Mouse (Mus musculus) CH12.LX (cell line): ENCODE results near the gene Ap5m1. TPM values are rescaled to one million over a fixed set of nuclear protein-coding genes. Genes with fewer than 3 reads are reported as not detected.

Source experiments
- DNase-seq: peaks from one replicate; pipeline ENCODE4 v3.0.0-alpha.2; 2013; ENCODE audit errors: extremely low read depth
- H3K27ac ChIP-seq: 2 replicates; pipeline ENCODE4 v1.5.1; 2012; ENCODE audit warnings: low read depth, mild to moderate bottlenecking, control low read depth, moderate library complexity; ENCODE audit not compliant: insufficient read depth
- H3K27me3 ChIP-seq: replicated peaks from 2 replicates; pipeline ENCODE3; 2012; ENCODE audit warnings: inconsistent platforms
- H3K36me3 ChIP-seq, 2 experiments: replicated peaks in 1 of 2; 2 replicates each; pipeline versions ENCODE3 to v1.6.1; 2012; ENCODE audit warnings: inconsistent platforms in 1 of 2, low read length in 1 of 2, mild to moderate bottlenecking in 1 of 2, mixed read lengths in 1 of 2, moderate library complexity in 1 of 2; ENCODE audit not compliant: control insufficient read depth in 1 of 2, insufficient read depth in 1 of 2
- H3K4me1 ChIP-seq, 2 experiments: 2 replicates each; pipeline ENCODE4 v1.6.1; 2012; ENCODE audit warnings: inconsistent platforms in 1 of 2, moderate library complexity in 1 of 2; ENCODE audit not compliant: insufficient read depth in 2 of 2, control insufficient read depth in 1 of 2
- H3K4me2 ChIP-seq: 2 replicates; pipeline ENCODE4 v1.6.1; 2012; ENCODE audit warnings: low read depth, mild to moderate bottlenecking, control low read depth; ENCODE audit not compliant: poor library complexity, insufficient read depth, severe bottlenecking
- H3K4me3 ChIP-seq, 3 experiments: fragments of 150-350 bp in 1 of 3; sonication (generic) in 1 of 3; replicated peaks in 1 of 3; 2 replicates each; pipeline versions ENCODE3 to v1.5.1; 2011 to 2012; ENCODE audit warnings: low read depth in 2 of 3, low read length in 2 of 3, mild to moderate bottlenecking in 2 of 3, moderate library complexity in 2 of 3, control low read depth in 1 of 3, improper control_type of control experiment in 1 of 3, inconsistent platforms in 1 of 3, mixed read lengths in 1 of 3; ENCODE audit not compliant: poor library complexity in 1 of 3
- H3K79me2 ChIP-seq: replicated peaks from 2 replicates; pipeline ENCODE4 v1.6.1; 2012; ENCODE audit warnings: mild to moderate bottlenecking, moderate library complexity; ENCODE audit not compliant: control insufficient read depth, poor library complexity, insufficient read depth, severe bottlenecking; ENCODE audit errors: extremely low read depth
- H3K9ac ChIP-seq: 2 replicates; pipeline ENCODE4 v1.6.1; 2012; ENCODE audit warnings: low read depth, mild to moderate bottlenecking, control low read depth, moderate library complexity; ENCODE audit not compliant: insufficient read depth
- H3K9me3 ChIP-seq: replicated peaks from 2 replicates; pipeline ENCODE3; 2012; ENCODE audit warnings: low read length, inconsistent platforms, mixed read lengths
- BHLHE40 ChIP-seq: IDR thresholded peaks from 2 replicates; pipeline ENCODE4 v1.6.1; 2011; ENCODE audit warnings: mild to moderate bottlenecking, low read depth, low read length, improper control_type of control experiment
- CHD1 ChIP-seq: IDR thresholded peaks from 2 replicates; pipeline ENCODE4 v1.6.1; 2012; ENCODE audit warnings: low read depth, low read length, improper control_type of control experiment, inconsistent platforms
- CHD2 ChIP-seq: IDR thresholded peaks from 2 replicates; pipeline ENCODE4 v1.6.1; 2011; ENCODE audit warnings: low read length, improper control_type of control experiment
- CTCF ChIP-seq, 2 experiments: IDR thresholded peaks in 1 of 2; conservative IDR thresholded peaks in 1 of 2; 2 replicates each; pipeline ENCODE4 v1.5.1; 2011 to 2012; ENCODE audit warnings: low read depth in 2 of 2, low read length in 2 of 2, improper control_type of control experiment in 1 of 2, inconsistent platforms in 1 of 2, mild to moderate bottlenecking in 1 of 2, moderate library complexity in 1 of 2
- ELF1 ChIP-seq: IDR thresholded peaks from 2 replicates; pipeline ENCODE4 v1.6.1; 2014; ENCODE audit warnings: low read depth, mild to moderate bottlenecking, inconsistent platforms, low read length, improper control_type of control experiment
- EP300 ChIP-seq: IDR thresholded peaks from 2 replicates; pipeline ENCODE4 v1.6.1; 2011; ENCODE audit warnings: low read length, improper control_type of control experiment
- ETS1 ChIP-seq: conservative IDR thresholded peaks from 2 replicates; pipeline ENCODE4 v1.6.1; 2012; ENCODE audit warnings: low read depth, mild to moderate bottlenecking, inconsistent platforms, low read length, improper control_type of control experiment, moderate library complexity
- IRF4 ChIP-seq: IDR thresholded peaks from 2 replicates; pipeline ENCODE4 v1.6.1; 2014; ENCODE audit warnings: low read depth, mild to moderate bottlenecking, inconsistent platforms, low read length, improper control_type of control experiment
- JUN ChIP-seq: IDR thresholded peaks from 2 replicates; pipeline ENCODE4 v1.6.1; 2011; ENCODE audit warnings: low read depth, mild to moderate bottlenecking, low read length, improper control_type of control experiment, moderate library complexity; ENCODE audit not compliant: insufficient read depth
- JUND ChIP-seq: conservative IDR thresholded peaks from 2 replicates; pipeline ENCODE4 v1.6.1; 2011; ENCODE audit warnings: low read depth, low read length, improper control_type of control experiment
- KAT2A ChIP-seq: IDR thresholded peaks from 2 replicates; pipeline ENCODE4 v1.6.1; 2012; ENCODE audit warnings: low read length, improper control_type of control experiment, inconsistent platforms; ENCODE audit not compliant: insufficient replicate concordance
- MAZ ChIP-seq: IDR thresholded peaks from 2 replicates; pipeline ENCODE4 v1.6.1; 2012; ENCODE audit warnings: low read depth, mild to moderate bottlenecking, inconsistent platforms, low read length, improper control_type of control experiment, moderate library complexity
- MEF2A ChIP-seq: IDR thresholded peaks from 2 replicates; pipeline ENCODE4 v1.6.1; 2014; ENCODE audit warnings: low read depth, mild to moderate bottlenecking, inconsistent platforms, low read length, improper control_type of control experiment, borderline replicate concordance
- MXI1 ChIP-seq: IDR thresholded peaks from 2 replicates; pipeline ENCODE4 v1.6.1; 2011; ENCODE audit warnings: mild to moderate bottlenecking, low read depth, low read length, improper control_type of control experiment
- NELFE ChIP-seq: IDR thresholded peaks from 2 replicates; pipeline ENCODE4 v1.6.1; 2011; ENCODE audit warnings: low read depth, low read length, improper control_type of control experiment
- NRF1 ChIP-seq: IDR thresholded peaks from 2 replicates; pipeline ENCODE4 v1.6.1; 2014; ENCODE audit warnings: low read depth, mild to moderate bottlenecking, inconsistent platforms, low read length, improper control_type of control experiment, moderate library complexity
- POLR2A ChIP-seq: IDR thresholded peaks from 2 replicates; pipeline ENCODE4 v1.6.1; 2011; ENCODE audit warnings: low read depth, mild to moderate bottlenecking, improper control_type of control experiment, low read length
- RAD21 ChIP-seq: IDR thresholded peaks from 2 replicates; pipeline ENCODE4 v1.6.1; 2011; ENCODE audit warnings: low read depth, mild to moderate bottlenecking, low read length, improper control_type of control experiment, moderate library complexity
- RCOR1 ChIP-seq: conservative IDR thresholded peaks from 2 replicates; pipeline ENCODE4 v1.6.1; 2012; ENCODE audit warnings: low read depth, mild to moderate bottlenecking, inconsistent platforms, low read length, improper control_type of control experiment
- SMC3 ChIP-seq: IDR thresholded peaks from 2 replicates; pipeline ENCODE4 v1.6.1; 2011; ENCODE audit warnings: low read depth, low read length, improper control_type of control experiment
- TCF12 ChIP-seq: IDR thresholded peaks from 2 replicates; pipeline ENCODE4 v1.6.1; 2014; ENCODE audit warnings: low read depth, mild to moderate bottlenecking, inconsistent platforms, low read length, improper control_type of control experiment
- USF2 ChIP-seq: conservative IDR thresholded peaks from 2 replicates; pipeline ENCODE4 v1.6.1; 2011; ENCODE audit warnings: low read depth, low read length, improper control_type of control experiment
- ZMIZ1 ChIP-seq: IDR thresholded peaks from 2 replicates; pipeline ENCODE4 v1.6.1; 2012; ENCODE audit warnings: low read depth, mild to moderate bottlenecking, inconsistent platforms, low read length, improper control_type of control experiment
- ZNF384 ChIP-seq: IDR thresholded peaks from 2 replicates; pipeline ENCODE4 v1.6.1; 2012; ENCODE audit warnings: low read depth, low read length, improper control_type of control experiment, inconsistent platforms
- dilution Hi-C: fragments of 300-500 bp; cut with MboI; formaldehyde crosslinking; loops from 2 replicates; pipeline ENCODE4 v1.14.3; 2020; ENCODE audit warnings: low sequenced_read_pairs; ENCODE audit not compliant: extremely low pct_unique_long_range_greater_than_20kb, extremely low pct_ligation_motif_present
- in situ Hi-C: fragments of 300-500 bp; cut with MboI; formaldehyde crosslinking; loops from 3 replicates; pipeline ENCODE4 v1.14.3; 2019; ENCODE audit warnings: low sequenced_read_pairs, low pct_ligation_motif_present, low pct_unique_long_range_greater_than_20kb, mixed read lengths
- polyA plus RNA-seq: library from polyadenylated mRNA; unstranded; fragments of >175 nt; gene quantifications from 2 replicates; pipeline ENCODE4 v1.2.1, GENCODE M21; 2012; ENCODE audit warnings: low read depth; ENCODE audit not compliant: insufficient read length
- total RNA-seq, 2 experiments: library from RNA; depleted of rRNA; stranded (reverse); fragments of 300-350 nt in 1 of 2; fragments of >200 nt in 1 of 2; gene quantifications; 2 replicates each; pipeline ENCODE4 v1.2.3; 2012 to 2014

The Ap5m1 gene
- total and polyA plus RNA-seq, 3 experiments = 12.4 to 29.1 (median 12.9) TPM

GRCm38 (mm10) chr14:49073896-49074295 lies 8.0 kb downstream of the Ap5m1 start:
- Histone ChIP-seq H3K36me3 (peaks cover 10 to 41% of the 10 kb centered on the region in 2 experiments), H3K4me1 (peaks cover 3 to 5% of the 10 kb centered on the region in 2 experiments; a peak in 1 of 4 replicates), H3K9me3 (no peaks in the 10 kb centered on the region), H3K4me3 (no peak overlapping the region), H3K9ac (no peak overlapping the region), H3K4me2 (no peak overlapping the region), H3K79me2 (peaks cover 7% of the 10 kb centered on the region; the same call in 1 of the 2 replicates), H3K27me3 (no peaks in the 10 kb centered on the region), H3K27ac (no peak overlapping the region)
- no peak for TF ChIP-seq KAT2A
- in situ Hi-C loops = no loop called here
- no peak for DNase-seq
- dilution Hi-C loops = no loop called here

GRCm38 (mm10) chr14:49074361-49074760 lies 8.5 kb downstream of the Ap5m1 start:
- dilution Hi-C loops (no loop called here), in situ Hi-C loops (no loop called here)
- no peaks in the 10 kb centered on the region for H3K27me3 ChIP-seq
- peaks cover 3% of the 10 kb centered on the region in 2 experiments; a peak in 1 of 4 replicates for H3K4me1 ChIP-seq
- H3K4me3 ChIP-seq = no peak overlapping the region
- no peak for DNase-seq
- H3K36me3 ChIP-seq = peaks cover 10 to 41% of the 10 kb centered on the region in 2 experiments
- H3K9me3 ChIP-seq = no peaks in the 10 kb centered on the region
- H3K4me2 ChIP-seq = no peak overlapping the region
- no peak for TF ChIP-seq MEF2A
- no peak for TF ChIP-seq MXI1
- no peak for TF ChIP-seq ZMIZ1
- no peak for TF ChIP-seq RAD21
- TF ChIP-seq SMC3 = no peak
- TF ChIP-seq NELFE = no peak
- no peak for TF ChIP-seq USF2
- TF ChIP-seq CTCF (conservative IDR thresholded peaks at IDR 0.05 in 1 of 2, IDR thresholded peaks at IDR 0.05 in 1 of 2; ENCODE audit: low read depth in 2 of 2, low read length in 2 of 2) = no peak
- no peak for TF ChIP-seq JUND
- TF ChIP-seq ETS1 = no peak
- H3K9ac ChIP-seq = no peak overlapping the region
- H3K79me2 ChIP-seq = peaks cover 6% of the 10 kb centered on the region; the same call in 1 of the 2 replicates
- no peak overlapping the region for H3K27ac ChIP-seq

- no peaks in the 10 kb centered on the region for H3K27me3 ChIP-seq
- H3K4me3 ChIP-seq = no peak overlapping the region
- H3K4me2 ChIP-seq = no peak overlapping the region
- no peaks in the 10 kb centered on the region for H3K79me2 ChIP-seq
- no peaks in the 10 kb centered on the region for H3K4me1 ChIP-seq
- no peak for DNase-seq
- in situ Hi-C loops = no loop called here
- no peak overlapping the region for H3K27ac ChIP-seq
- no peaks in the 10 kb centered on the region for H3K9me3 ChIP-seq
- TF ChIP-seq MXI1 = no peak
- no peak for TF ChIP-seq CHD2
- TF ChIP-seq CTCF (conservative IDR thresholded peaks at IDR 0.05 in 1 of 2, IDR thresholded peaks at IDR 0.05 in 1 of 2; ENCODE audit: low read depth in 2 of 2, low read length in 2 of 2) = no peak
- no peak for TF ChIP-seq RCOR1
- TF ChIP-seq IRF4 = no peak
- no peak for TF ChIP-seq POLR2A
- TF ChIP-seq JUND = no peak
- TF ChIP-seq NRF1 = no peak
- TF ChIP-seq KAT2A = no peak
- TF ChIP-seq MAZ = no peak
- TF ChIP-seq BHLHE40 = no peak
- TF ChIP-seq ELF1 = no peak
- TF ChIP-seq CHD1 = no peak
- no peak for TF ChIP-seq ZMIZ1
- TF ChIP-seq RAD21 = no peak
- TF ChIP-seq EP300 = no peak
- no peak for TF ChIP-seq JUN
- TF ChIP-seq ZNF384 = no peak
- no peak for TF ChIP-seq TCF12
- TF ChIP-seq, all 38 proteins: peak for 0
- Histone ChIP-seq H3K9ac (no peak overlapping the region), H3K36me3 (peaks cover 12 to 58% of the 10 kb centered on the region in 2 experiments)
- dilution Hi-C loops = no loop called here
These were observed 12.9 kb downstream of the Ap5m1 start for GRCm38 (mm10) chr14:49078820-49079219.
